Comparison of ENCODE assay signal across 14 mouse cellular contexts in the genomic region with DNA sequence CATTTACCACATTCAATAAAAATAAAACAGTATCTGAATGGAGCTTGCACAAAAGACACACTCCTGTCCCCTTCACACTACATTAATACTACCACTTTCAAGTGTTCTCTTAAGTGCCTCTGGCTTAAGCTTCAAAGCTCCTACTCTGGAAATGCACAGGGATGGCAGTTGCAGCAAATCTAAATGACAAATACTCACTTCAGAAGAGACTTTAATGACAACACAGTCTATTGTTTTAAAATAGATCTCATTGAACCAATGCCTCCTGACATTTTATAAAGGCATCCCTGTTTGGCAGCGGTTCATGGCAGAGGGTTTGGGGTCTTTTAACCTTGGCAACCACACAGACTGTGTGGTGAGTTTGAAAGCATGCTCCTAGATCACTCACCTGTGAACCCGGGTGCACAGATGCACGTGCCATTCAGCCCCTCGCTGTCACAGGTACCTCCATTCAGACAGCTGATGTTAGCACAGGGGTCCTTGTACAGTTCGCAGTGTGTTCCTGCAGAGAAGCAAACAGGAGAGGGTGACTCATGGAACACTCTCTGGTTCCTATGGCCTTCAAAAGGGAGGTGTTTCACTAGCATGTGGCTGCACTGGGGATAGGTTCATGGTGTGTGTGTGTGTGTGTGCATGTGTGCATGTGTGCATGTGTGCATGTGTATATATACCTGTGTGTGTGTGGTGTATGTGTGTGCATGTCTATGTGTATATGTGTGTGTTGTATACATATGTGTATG.
"Had no signal": no experiment of that assay in that cellular context is flagged by ENCODE, and none has a peak within 500 bp of the region (broad histone marks: within the 10 kb centered on the region; RNA-seq: fewer than 3 reads in every experiment).

No protein-coding gene starts in this region.

- H3K27me3 ChIP-seq: liver, embryonic 13.5 days; lung, embryonic 15.5 days; neural tube, embryonic 13.5 days had no signal

- H3K4me1 ChIP-seq: limb, embryonic 12.5 days; liver, embryonic 13.5 days; neural tube, embryonic 13.5 days had no signal

- H3K4me2 ChIP-seq: limb, embryonic 12.5 days; liver, embryonic 13.5 days; lung, embryonic 15.5 days; neural tube, embryonic 13.5 days had no signal

- H3K36me3 ChIP-seq: limb, embryonic 12.5 days; liver, embryonic 13.5 days; lung, embryonic 15.5 days; midbrain, embryonic 10.5 days had no signal

- H3K27ac ChIP-seq: kidney, postnatal 0 days; limb, embryonic 12.5 days; liver, embryonic 13.5 days; neural tube, embryonic 13.5 days; stomach, postnatal 0 days had no signal

- H3K9ac ChIP-seq: limb, embryonic 12.5 days; liver, embryonic 13.5 days; liver, postnatal 0 days; lung, embryonic 15.5 days; neural tube, embryonic 13.5 days had no signal

- H3K9me3 ChIP-seq: limb, embryonic 12.5 days; liver, embryonic 13.5 days; lung, embryonic 15.5 days; midbrain, embryonic 10.5 days; neural tube, embryonic 13.5 days had no signal

- H3K4me3 ChIP-seq: limb, embryonic 12.5 days; liver, embryonic 13.5 days; lung, embryonic 15.5 days; midbrain, embryonic 10.5 days; neural tube, embryonic 13.5 days had no signal

- DNase-seq: kidney, adult 11 months; kidney, adult 9 months; kidney, postnatal 36 days; liver; liver, embryonic 13.5 days; liver, postnatal 0 days; right cerebral cortex, postnatal 14 days; thymus, postnatal 4 days had no signal
